Mouse (Mus musculus) urinary bladder, postnatal 36 days (tissue): ENCODE measurements at regions not wholly inside any gene's neighbourhood (a gene's known extent, or its start where the extent isn't known, plus 50 kb on each side); places are given as distances from the start of the nearest gene placed in this dataset.

Experiments used
- DNase-seq, 2 experiments: peaks; one replicate each; pipeline ENCODE4 v3.0.0; 2022; ENCODE audit warnings: low spot score in 2 of 2, mixed read lengths in 1 of 2

DNA sequence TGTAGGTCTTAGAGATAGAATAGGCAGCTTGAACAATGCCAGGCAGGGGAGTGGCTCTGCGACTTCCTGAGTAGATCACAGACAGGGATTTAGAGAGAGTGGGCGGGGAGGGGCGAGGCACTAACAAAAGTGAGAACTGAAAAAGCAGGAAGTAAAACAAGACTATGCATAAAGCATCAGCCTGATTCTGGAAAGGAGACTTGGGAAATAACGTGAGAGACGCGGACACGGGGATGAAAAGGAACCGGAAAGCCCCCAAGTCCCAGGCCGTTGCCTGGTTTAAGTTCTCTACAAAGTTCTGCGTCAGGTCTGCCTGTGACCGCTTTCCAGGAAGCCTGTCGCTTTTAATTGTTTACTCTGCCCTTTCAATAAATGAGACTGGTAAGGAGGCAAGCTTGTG is 86.3 kb downstream of the D16Ertd472e start:
- DNase-seq, result peak; percentile 44 to 45

DNA sequence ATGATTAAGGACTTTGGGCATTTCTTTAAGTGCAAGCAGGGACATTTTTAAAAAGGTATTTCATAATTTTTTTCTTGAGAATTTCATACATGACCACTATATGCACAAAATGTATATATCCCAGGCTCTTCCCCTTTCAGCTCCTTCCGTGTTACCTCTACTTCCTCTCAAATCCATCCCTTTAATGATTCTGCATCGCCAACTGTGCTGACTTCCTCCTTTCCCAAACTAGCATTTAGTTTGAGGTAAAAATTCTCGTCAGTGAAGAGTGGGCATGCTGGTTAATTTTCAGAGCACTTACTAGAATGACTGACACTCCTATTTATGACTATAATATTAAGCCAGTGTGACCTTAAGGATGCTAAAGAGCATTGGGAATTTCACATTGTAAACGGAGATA is 86.9 kb downstream of the D16Ertd472e start:
- no peak for DNase-seq

DNA sequence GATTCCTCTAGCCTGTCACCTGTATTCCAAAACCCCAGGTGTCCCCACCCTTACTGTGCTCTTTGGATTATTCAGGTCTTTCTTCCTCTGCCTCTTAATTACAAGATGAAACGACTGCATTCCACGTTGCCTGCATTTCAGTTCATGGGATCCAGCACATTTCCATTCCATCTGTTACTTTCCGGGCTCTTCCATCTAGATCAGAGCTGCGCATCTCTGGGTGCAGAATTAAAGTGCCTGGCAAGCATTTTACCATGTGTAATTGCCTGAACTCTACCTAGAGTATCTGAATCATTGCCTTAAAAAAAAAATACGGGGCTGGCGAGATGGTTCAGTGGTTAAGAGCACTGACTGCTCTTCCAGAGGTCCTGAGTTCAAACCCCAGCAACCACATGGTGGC is 90.0 kb downstream of the D16Ertd472e start:
- DNase-seq, result no peak

DNA sequence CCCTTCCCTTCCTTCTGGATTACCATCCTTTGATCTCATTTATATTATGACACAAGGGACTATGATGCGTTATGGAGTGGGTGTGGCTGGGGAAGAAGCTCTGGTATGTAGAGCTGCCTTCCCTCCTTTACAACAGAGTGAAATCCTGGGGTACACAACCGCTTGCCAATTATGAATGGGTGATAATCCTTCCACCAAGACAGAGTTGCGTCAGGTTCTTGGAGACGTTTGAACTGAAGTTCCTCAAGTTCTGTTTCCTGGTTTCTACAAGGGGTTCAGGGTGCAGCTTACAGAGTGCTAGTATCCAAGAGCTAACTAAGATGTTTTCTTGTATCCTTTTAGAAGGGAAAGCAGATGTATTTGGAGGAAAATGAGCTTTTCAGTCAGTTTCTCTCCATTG is 92.2 kb downstream of the D16Ertd472e start:
- no peak for DNase-seq

DNA sequence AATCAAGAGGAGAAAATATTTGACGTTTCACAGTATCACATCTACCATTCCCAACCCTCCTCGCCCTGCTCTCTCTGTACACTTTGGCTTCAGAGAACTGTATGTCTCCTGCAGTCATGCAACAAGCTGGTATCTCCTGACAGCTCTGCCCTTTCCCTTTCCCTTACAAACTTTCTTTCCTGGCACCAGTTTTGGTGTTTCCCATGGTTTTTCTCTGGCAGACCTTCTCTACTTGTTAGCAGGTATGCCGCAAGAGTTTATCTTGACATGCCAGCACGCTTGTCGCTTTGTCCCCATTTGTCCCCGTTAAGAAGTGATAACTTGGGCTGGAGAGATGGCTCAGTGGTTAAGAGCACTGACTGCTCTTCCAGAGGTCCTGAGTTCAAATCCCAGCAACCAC is 94.9 kb downstream of the D16Ertd472e start:
- DNase-seq, result no peak

DNA sequence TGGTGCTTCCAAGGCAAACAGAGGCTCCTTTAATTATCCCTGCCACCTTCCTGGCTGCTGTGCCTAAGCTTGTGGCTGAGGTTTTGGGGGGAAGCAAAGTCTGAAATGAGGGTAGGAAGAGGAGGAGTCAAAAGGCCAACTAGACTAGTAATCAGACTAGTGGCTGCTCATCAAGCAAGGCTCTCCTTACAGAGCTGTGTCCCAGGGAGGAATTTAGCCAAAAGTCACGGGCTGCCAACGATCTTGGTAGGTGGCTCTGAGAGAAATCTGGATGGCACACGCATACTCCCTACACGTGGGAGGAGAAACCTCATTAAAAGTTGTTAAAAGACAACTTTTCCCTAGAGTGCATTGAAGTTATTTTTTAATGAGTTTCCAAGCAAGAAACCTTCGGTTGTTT is 95.4 kb downstream of the D16Ertd472e start:
- no peak for DNase-seq

DNA sequence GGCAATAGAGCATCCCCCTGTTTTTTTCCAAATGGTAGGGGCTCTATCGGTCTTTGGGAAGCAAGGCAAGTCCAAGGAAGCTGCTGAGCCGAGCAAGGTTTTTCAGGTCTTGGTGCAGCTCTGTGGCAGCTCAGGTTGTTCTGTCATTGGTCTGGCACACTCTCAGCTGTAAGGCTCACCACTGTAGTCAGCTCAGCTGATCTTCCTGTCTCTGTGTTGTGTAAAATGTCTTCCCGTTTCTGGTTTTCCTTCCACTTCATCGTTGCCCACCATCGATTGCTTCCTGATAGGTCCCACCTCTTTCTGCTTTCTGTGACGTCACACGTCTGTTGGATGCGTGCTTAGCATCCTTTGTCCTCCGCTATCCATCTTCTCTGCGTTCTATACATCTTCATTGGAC is 96.2 kb downstream of the D16Ertd472e start:
- DNase-seq, result no peak

DNA sequence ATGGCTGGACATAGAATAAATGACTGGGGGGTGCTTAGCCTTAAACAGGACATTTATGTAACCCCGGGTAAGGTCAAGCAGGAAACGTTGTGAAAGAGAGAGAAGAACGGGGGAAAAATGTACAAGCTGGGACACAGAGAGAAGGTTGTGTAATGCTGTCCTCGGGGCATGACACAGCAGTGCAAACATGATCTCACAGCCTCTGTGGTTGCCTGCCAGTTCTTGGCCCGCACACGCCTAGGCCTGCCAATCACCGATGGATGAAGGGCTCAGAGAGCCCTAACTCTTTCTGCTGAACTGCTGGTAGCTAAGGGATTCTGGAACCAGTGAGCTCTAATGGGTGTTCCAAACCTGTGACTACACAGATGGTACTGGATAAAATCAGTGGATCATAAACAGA is 96.5 kb upstream of the Btg3 start:
- DNase-seq, result peak; percentile 62 to 78

DNA sequence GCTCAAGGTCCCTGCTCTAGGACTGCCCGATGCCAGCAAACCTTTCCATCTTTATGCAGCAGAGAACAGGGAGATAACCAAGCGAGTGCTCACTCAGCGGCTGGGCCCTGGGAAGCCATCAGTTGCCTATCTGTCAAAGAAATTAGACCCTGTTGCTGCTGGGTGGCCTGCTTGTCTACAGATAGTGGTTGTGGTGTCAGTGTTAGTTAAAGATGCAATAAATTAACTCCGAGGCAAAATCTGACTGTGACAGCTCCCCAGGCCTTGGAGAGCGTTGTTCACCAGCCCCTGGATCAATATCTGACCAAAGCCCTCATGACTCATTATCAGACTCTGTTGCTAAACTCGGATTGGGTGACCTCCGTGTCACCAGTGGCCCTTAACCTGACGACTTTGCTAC is 83.0 kb upstream of the Btg3 start:
- no peak for DNase-seq

DNA sequence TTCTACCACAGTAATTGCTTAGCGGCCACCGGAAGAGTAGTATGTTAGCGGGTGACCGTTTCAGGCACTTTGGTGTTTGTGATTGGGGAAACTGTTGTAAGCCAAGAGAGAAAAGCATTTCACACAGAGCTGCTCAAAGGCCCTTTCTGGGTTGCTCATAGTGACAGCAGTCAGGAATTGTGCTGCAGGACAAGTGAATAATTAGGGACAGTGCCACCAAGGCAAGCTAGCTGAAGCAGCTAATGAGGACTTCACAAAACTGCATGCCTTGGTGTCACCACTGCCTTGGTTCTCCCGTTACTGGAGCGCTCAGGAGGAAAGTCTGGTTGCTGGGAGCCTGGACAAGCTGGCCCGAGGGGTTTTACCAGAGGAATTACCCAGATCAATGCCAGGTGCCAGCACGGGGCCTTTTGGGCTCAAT is 80.7 kb upstream of the Btg3 start:
- no peak for DNase-seq

DNA sequence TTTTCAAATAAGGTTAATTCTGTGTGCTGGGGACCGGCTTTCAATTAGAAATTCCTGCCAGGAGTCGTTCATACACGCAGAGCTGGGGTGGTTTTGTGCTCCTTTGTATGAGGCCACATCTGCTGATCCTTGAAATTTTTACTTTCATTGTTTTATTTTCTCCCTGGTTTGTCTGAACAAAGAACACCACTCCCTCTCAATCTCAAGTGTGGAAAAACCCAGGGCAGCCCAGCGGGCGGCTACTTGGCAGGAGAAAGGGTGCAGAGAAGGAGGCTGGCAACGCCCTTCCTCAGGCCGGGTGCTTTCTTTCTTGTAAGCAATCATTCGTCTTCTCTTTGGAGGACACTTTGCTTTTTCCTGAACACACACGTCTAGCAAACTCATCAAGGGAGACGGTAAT is 79.4 kb upstream of the Btg3 start:
- peak in 1 of 2 experiments; percentile 8 for DNase-seq

DNA sequence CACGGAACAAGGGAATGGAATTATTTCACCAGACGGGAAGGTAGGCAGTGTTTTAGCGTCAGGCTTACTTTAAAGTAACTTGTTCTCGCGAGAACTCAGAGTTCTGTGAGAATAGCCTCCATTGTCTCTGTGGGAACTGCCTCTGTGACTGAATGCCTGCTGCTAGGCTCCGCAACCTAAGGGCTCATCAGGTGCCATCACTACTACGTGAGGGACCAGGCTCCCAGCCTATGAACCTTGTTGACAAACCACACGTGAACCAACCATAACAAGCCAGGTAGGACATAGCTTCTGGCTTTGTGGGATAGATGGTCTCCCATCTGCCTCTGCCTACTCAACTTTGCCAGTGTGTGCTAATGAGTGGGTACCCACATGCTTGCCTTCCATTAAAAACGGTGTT is 77.5 kb upstream of the Btg3 start:
- DNase-seq, result no peak

DNA sequence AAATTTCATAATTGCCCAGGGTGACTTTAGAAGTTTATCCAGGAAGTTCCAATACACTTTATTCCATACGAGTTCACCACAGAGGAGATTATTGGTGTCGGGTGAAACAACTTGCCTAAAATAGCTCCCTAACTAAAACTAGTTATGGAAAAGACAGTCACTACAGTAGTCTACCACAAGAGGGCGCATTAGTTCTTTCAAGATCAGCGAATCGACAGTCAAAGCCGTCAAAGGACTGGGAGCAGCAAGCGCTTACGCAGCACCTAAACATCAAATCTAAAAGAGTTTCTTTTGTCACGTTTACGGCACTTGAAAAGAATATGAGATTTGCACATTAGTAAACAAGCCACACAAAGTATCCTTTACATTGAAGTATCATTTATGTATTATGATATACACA is 75.3 kb upstream of the Btg3 start:
- DNase-seq, result peak; percentile 11 to 20

DNA sequence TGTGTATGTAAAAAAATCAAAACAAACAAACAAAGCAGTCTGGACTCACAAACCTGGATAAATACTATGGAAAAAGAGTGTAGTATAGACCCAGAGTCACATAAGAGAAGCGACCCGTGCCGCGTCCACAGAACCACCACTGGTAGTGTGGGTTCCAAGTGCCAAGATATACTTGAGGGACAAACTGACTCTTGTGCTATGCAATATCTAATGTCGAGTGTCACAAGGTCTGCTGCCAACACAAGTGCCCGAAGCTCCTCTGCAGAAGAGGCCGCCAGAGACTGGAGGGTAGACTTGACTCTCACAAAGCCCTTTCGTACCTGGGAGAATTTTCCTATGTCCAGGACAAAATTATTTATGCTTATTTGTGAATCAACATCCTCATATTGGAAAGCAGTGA is 74.8 kb upstream of the Btg3 start:
- DNase-seq, result no peak

DNA sequence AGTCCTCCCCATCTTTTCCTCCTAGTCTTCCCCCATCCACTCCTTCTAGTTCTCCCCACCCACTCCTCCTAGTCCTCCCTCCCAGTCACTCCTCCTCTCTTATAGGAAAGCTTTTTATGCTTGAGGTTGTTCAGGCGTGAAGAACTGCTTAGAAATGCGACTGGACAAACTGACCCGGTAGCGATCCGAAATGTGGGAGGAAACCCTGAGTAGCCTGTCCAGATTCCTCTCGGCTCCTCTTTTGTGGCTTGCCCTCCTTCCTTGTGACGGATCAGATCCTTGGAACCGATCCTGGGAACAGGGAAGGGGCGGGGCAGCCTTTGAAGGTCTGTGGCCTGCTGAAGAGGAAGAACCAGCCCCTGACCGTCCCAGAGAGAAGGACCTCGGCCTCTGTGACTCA is 74.3 kb upstream of the Btg3 start:
- no peak for DNase-seq

DNA sequence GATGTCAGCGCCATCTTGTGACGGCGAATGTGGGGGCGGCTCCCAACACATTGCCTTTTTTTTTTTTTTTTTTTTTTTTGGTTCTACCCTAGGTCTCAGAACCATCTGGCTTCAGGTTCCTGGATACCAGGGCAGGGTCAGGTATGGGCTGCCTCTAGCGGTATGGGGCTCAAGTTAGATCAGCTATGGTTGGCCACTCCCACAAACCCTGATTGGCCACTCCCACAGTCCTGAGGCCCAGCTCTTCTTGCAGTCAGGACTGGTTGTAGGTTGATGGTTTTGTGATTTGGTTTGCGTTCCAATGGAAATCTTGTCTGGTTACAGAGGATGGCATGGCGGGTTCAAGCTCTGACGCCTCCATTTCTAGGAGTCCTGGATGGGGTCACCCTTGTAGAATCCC is 72.2 kb upstream of the Btg3 start:
- DNase-seq, result no peak

DNA sequence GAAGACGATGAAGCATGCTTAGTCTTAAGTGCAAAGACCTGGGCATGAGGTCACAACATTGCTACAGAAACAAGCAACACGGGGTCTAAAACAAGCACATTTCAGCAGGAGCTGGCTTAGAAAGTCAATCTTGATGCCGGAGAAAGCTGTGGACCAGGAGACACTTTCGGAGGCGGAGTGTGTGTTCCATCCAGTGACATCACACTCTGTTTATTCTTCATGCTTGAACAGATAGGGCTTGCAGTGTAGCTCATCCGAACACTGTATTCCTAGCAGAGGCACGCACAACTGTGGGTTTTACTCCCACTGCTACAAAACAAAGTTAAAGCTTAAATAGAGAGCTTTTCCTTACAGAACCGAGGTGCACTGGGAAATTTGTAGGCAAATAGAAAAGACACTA is 66.3 kb upstream of the Btg3 start:
- DNase-seq, result no peak

DNA sequence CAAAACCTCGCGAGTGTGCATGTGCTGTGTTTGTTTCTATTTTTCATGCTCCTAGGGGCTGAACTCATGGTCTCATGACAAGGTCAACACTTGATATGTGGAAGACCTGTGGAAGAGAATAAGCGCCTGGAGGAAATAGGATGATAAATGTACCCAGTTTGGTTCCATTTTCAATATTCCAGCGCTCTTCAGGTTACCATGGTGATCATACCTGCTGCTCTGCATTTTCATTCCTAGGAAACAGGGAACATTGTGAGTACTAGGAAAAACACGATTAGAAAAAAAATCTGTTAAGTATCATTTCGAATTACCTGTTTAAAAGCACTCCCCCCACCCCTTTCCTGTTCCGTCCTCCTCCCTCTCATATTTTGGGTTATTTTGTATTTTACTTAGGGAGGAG is 65.8 kb upstream of the Btg3 start:
- DNase-seq, result no peak

DNA sequence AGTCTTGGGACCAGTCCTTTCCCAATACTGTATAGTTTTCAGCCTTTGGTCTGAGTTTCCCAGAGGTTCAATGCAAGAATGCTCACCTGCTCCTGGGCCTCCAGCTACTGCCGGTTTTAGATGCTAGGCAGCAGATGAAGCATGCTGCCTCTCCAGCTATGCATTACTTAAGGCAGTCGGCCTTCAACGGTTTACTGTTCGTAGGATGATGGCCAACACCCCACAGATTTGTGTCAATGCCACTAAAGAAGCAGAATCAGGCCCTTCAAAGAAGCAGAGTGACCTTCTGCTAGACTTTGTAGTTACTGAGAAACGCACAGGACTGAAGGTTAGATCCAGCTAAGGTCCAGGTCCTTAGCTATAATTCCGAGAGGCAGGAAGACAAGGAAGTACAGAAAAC is 65.0 kb upstream of the Btg3 start:
- DNase-seq, result no peak

DNA sequence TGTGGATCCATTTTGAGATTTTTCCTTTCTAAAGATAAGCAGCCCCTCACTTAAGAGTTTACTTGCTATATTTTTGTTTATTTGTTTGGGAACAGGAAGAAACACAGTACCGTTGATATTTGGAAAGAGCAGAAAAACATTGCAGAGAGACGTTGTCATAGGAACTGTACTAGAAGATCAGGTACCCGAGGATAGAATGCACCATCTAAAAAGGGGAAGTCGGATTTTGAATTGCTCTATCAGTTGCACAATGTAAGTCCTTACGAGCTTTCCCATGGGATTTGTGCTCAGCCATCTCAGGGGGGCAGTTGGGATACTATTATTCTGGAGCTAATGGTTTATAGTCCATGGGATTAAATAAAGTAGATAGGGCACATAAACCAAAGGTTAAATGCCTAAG is 58.7 kb upstream of the Btg3 start:
- DNase-seq, result no peak

DNA sequence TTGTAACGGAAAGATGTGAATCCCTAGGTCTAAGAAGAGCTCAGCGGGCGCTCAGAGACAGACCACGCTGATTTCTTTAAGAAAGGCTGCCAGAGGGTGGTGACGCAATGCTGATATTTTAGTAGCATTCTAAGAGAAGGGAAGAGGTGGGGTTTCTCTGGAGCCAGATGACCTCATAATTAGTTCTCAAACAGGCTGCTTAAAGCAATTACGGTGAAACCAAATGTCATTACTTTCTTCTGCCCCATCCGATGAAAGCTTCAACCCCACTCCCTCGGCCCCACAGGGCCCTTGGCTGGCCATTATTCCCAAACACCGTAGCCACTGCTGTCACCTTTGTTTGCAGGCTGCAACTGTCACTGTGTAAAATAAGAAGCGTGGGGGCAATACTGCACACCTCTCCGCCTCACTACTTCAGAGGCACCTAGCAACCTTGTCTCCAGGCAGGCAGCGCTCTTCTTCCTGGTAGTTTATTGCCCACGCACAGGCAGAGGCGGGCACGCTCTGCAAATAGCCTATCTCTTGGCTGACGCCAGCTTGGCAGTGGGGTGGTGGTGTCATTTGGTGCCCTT is 50.6 kb upstream of the Btg3 start:
- peak; percentile 7 to 40 for DNase-seq
